Mouse (Mus musculus) left cerebral cortex, adult 8-10 months (tissue): ENCODE measurements around the gene Cpa1. TPM values are rescaled to one million over a fixed set of nuclear protein-coding genes. Genes with fewer than 3 reads are reported as not detected.
A peak's percentile ranks its signal among the peaks of the same experiment; 100 is the strongest.

ENCODE experiments used
- DNase-seq, 2 experiments: peaks; one replicate each; pipeline ENCODE4 v3.0.0; 2022; ENCODE audit warnings: low spot score in 2 of 2
- total RNA-seq, 4 experiments: library from RNA; stranded (reverse); gene quantifications; 2 replicates each; pipeline ENCODE4 v1.2.4; 2022

Cpa1 gene
- total RNA-seq = not detected

- no peak for DNase-seq
Measured at GRCm38 (mm10) chr6:30638674-30639268, at the start of gene Cpa1. Cpa1 (plus strand) TSS chr6:30639218.

- no peak for DNase-seq
Measured at GRCm38 (mm10) chr6:30589819-30590218, 49.2 kb upstream of the Cpa1 start.

- DNase-seq = no peak
Measured at GRCm38 (mm10) chr6:30591851-30592404, 47.1 kb upstream of the Cpa1 start.

DNA sequence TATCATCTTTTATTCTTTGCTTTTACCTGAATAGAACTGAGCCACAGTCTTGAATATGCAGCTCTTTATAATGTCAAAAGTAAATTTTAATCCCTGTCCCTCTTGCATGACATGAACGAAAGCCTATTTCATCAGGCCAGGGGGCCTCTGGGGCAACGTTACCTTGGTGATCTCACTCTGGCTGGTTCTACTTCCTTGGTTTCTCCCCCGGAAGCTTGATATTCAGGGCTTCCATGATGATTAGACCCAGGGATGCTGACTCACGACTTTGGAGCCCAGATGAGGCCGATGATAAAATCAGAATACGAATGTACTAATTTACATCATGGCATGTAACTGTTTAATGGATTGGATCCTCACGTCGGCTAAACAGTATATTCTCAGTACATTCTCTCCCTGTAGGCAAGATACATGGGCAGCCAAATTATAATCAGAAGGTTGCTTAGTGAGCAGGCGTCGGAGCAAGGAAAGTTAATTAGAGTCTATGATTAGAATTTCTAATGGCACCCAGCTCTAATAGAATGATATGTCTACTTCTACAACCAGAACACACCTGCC, 46.5 kb upstream of the Cpa1 start:
- DNase-seq = no peak

DNA sequence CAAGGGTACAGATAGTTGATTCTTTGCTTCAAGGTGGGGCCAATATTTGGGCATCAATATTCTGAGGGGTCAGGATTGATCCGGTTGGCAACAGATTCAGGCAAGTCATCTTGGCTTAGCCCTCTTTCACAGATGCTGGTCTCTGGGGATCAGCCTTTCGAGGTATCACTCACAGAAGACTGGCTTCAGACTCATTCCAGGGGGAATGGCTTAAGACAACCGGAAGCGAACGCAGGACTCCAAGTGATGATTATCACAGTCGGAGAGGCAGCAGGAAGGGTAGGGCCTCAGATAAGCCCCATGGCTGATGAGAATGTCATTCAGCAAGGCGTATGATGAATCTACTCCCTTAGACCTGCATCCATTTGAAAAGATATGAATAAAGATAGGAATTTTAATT, 44.7 kb upstream of the Cpa1 start:
- no peak for DNase-seq

GRCm38 (mm10) chr6:30596230-30596898, 42.7 kb upstream of the Cpa1 start:
- DNase-seq = no peak

- DNase-seq = no peak
Measured at GRCm38 (mm10) chr6:30600033-30600432, 39.0 kb upstream of the Cpa1 start.

DNA sequence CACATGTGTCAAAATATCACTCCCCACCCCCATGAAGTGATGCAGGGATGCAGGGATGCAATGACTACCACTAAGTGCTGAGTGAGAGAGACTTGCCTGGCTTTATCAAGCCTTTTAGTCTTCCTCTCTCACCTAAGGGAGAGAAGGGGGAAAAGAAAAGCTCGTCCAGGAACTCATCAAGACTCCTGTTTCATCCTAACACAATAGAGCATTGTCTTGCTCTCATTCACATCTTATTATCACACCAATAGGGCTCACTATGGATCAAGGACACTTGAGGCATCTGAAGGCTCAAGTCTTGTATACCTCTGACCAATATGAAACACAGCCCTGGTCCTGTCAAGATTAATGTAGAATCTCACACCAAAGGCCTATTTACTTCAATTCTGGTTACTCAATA, 38.0 kb upstream of the Cpa1 start:
- DNase-seq = no peak

GRCm38 (mm10) chr6:30604342-30604867, 34.6 kb upstream of the Cpa1 start:
- no peak for DNase-seq

GRCm38 (mm10) chr6:30605111-30605510, 33.9 kb upstream of the Cpa1 start:
- DNase-seq = no peak

GRCm38 (mm10) chr6:30605672-30606071, 33.3 kb upstream of the Cpa1 start:
- no peak for DNase-seq

DNA sequence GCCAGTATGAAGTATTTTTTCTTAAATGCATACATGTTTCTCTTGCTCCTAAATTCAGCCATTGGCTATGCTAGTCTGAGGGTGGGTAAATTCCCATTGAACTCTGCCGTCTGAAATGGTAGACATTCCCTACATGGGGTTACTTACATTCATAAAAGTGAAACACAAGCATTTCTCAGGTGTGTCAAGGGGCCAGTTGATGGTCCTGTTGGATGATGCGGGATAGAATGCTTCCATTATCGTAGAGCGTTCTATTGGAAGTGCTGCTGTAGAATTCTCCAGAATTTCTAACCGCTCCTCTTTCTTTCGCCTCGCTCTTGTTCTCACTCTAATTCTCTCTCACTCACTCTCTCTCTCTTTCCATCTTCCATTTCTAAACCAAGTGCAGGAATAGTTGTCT, 28.3 kb upstream of the Cpa1 start, which contains the start of gene Cpa5:
TSS of gene Cpa5 (plus strand) at position 301 of the 400 bp plus-strand sequence.
- DNase-seq = no peak

DNA sequence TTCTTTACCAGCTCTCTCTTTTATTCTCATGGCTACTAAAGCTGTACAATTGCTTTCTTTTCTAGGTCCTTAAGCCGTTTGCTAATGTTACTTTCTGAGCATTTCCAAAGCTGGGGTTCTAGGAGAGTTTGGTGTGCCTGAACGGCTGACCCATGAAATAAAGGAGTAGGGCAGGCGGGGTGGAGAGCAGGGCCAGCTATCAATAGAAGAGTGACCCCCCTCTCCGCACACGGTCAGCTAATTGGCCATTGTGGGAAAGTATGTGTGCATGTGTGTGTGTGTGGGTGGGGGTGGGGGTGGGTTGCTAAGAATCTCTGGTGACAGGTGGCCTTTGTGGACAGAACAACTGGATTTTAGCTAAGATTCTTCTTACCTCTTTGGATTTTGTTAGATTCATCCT, 27.8 kb upstream of the Cpa1 start:
- DNase-seq = no peak

- no peak for DNase-seq
Measured at GRCm38 (mm10) chr6:30614251-30614650, 24.8 kb upstream of the Cpa1 start.

DNA sequence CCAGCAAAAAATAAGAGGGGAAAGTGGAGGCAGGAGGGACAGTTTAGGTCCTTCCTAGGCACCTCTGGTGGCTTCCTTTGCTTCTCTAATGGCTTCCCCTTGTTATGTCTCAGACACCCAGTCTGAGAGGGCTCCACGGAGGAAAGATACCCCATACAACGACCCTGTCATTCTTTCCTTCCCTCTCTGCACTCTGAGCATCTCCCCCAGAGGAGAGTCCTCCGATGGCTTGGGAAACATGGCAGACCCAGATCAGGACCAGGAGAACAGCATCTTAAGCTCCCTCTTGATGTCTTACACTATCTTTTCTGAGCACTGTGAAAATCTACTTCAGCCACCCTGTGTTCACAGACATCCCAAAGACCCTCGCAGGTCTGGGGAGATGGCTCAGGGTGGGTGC, 23.3 kb upstream of the Cpa1 start:
- DNase-seq = no peak

- no peak for DNase-seq
Measured at GRCm38 (mm10) chr6:30616491-30616941, 22.5 kb upstream of the Cpa1 start.

- no peak for DNase-seq
Measured at GRCm38 (mm10) chr6:30617020-30617958, 21.7 kb upstream of the Cpa1 start.

GRCm38 (mm10) chr6:30617959-30618590, 20.9 kb upstream of the Cpa1 start:
- DNase-seq = peak; percentile 40 to 59

DNA sequence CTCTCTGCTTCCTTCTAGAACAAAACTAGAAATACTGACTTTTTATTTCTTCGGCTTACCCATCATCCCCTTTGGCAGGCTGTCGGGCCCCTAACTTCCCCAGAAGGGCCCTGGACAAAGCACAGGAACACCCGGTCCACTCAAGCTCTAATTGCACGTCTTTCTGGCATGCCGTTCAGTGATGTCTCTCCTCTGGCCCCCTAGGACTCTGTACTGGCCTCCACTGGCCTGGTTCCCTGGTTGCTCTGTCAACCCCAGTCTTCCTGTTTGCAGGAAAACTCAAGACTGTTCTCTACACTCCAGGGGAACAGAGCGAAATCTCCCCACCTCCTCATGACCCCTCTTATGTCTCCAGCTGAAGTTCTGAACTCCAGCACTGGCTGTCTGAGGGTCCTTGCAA, 20.3 kb upstream of the Cpa1 start:
- DNase-seq = no peak

- no peak for DNase-seq
Measured at GRCm38 (mm10) chr6:30619606-30620005, 19.4 kb upstream of the Cpa1 start.

- DNase-seq = no peak
Measured at GRCm38 (mm10) chr6:30620591-30620990, 18.4 kb upstream of the Cpa1 start.
